Mouse (Mus musculus) embryo, embryonic 11 days (tissue): ENCODE results near the gene Sept6.

Experiments
- DNase-seq: peaks from one replicate; pipeline ENCODE4 v3.0.0-alpha.2; 2015

Sept6 gene

GRCm38 (mm10) chrX:36991694-36992093, at the start of gene Sept6:
Sept6 (minus strand) TSS chrX:36991794.
- no peak for DNase-seq

- no peak for DNase-seq
Observed at GRCm38 (mm10) chrX:37028378-37028777, 36.8 kb upstream of the Sept6 start.

- no peak for DNase-seq
Observed at GRCm38 (mm10) chrX:37023652-37024309, 32.2 kb upstream of the Sept6 start.

GRCm38 (mm10) chrX:37022690-37023089, 31.1 kb upstream of the Sept6 start:
- DNase-seq: peak; percentile 59

GRCm38 (mm10) chrX:37019045-37019444, 27.5 kb upstream of the Sept6 start:
- DNase-seq: peak; percentile 3

- no peak for DNase-seq
Observed at GRCm38 (mm10) chrX:37018150-37018654, 26.6 kb upstream of the Sept6 start.

GRCm38 (mm10) chrX:37013870-37014269, 22.3 kb upstream of the Sept6 start:
- DNase-seq: no peak

GRCm38 (mm10) chrX:36991039-36991438, 555 bp downstream of the Sept6 start:
- no peak for DNase-seq

GRCm38 (mm10) chrX:36989752-36990404, 1.7 kb downstream of the Sept6 start:
- no peak for DNase-seq

GRCm38 (mm10) chrX:36989234-36989751, 2.3 kb downstream of the Sept6 start:
- peak; percentile 84 for DNase-seq

GRCm38 (mm10) chrX:36988754-36989153, 2.8 kb downstream of the Sept6 start:
- DNase-seq: peak; percentile 57

GRCm38 (mm10) chrX:36987851-36988250, 3.7 kb downstream of the Sept6 start:
- peak; percentile 0 for DNase-seq

- no peak for DNase-seq
Observed at GRCm38 (mm10) chrX:36985041-36985440, 6.6 kb downstream of the Sept6 start.

GRCm38 (mm10) chrX:36983654-36984311, 7.8 kb downstream of the Sept6 start:
- DNase-seq: peak; percentile 49

GRCm38 (mm10) chrX:36982892-36983653, 8.5 kb downstream of the Sept6 start:
- DNase-seq: peak; percentile 7

- DNase-seq: no peak
Observed at GRCm38 (mm10) chrX:36980563-36981187, 10.9 kb downstream of the Sept6 start.

- DNase-seq: no peak
Observed at GRCm38 (mm10) chrX:36977863-36978262, 13.7 kb downstream of the Sept6 start.

GRCm38 (mm10) chrX:36976980-36977379, 14.6 kb downstream of the Sept6 start:
- DNase-seq: no peak

- DNase-seq: no peak
Observed at GRCm38 (mm10) chrX:36976272-36976671, 15.3 kb downstream of the Sept6 start.

- no peak for DNase-seq
Observed at GRCm38 (mm10) chrX:36974905-36975304, 16.7 kb downstream of the Sept6 start.

GRCm38 (mm10) chrX:36972951-36973471, 18.6 kb downstream of the Sept6 start:
- no peak for DNase-seq

- DNase-seq: no peak
Observed at GRCm38 (mm10) chrX:36971156-36971555, 20.4 kb downstream of the Sept6 start.
